In the genomic region with DNA sequence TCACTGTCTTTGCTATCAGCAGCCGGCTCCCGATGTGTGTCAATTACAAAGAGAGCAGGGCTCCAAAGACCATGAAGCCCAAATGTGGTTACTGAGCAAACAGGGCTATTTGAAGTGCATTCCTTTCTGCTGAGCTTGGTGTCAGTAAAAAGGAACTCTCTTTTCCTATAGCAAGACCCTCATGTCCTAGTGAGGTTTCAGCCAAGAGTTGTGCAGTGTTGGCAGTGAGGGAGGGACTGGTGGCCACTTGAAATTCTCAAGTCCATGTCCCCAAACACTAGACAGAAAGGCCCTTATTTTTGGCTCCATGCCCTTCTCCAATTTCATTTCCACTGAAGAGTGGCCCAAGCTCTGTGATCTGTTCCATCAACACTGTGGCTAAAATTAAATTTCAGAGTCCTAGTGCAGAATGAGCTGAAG, we compare ENCODE assay signal across 16 mouse cellular contexts.
DNase-seq lines count a peak whose midpoint lies in the region; ATAC-seq lines count a peak whose summit lies in the region.
"Had no signal": no experiment of that assay in that cellular context is flagged by ENCODE, and none has a peak within 500 bp of the region (broad histone marks: within the 10 kb centered on the region; RNA-seq: fewer than 3 reads in every experiment).

No protein-coding gene starts in this region.

- peak; percentile 60 for DNase-seq in Muller cell, postnatal 12 days (ENCODE audit: inconsistent ontology term)
- peak; percentile 5 for DNase-seq in gastrocnemius, postnatal 14 days
- DNase-seq in lung, postnatal 25 days (ENCODE audit: low spot score): peak; percentile 62
- DNase-seq in right cerebral cortex, postnatal 14 days: no peak
- DNase-seq in hindbrain, embryonic 14.5 days (ENCODE audit: low spot score): no peak
- DNase-seq in cerebellum, adult 8-10 months: no peak
- DNase-seq: cerebellum, postnatal 25 days; left cerebral cortex, postnatal 4 days; liver, postnatal 0 days; right cerebral cortex, postnatal 25 days; thymus, postnatal 36 days had no signal

- H3K27ac ChIP-seq in heart, embryonic 16.5 days (ENCODE audit: low read length): peak overlapping the region; percentile 91
- H3K27ac ChIP-seq in hindbrain, embryonic 14.5 days: no peak overlapping the region
- H3K27ac ChIP-seq: hindbrain, embryonic 12.5 days; stomach, embryonic 15.5 days had no signal

- H3K36me3 ChIP-seq in heart, embryonic 16.5 days (ENCODE audit: control insufficient read depth, insufficient read depth): no peaks in the 10 kb centered on the region
- no peaks in the 10 kb centered on the region for H3K36me3 ChIP-seq in hindbrain, embryonic 14.5 days (replicated peaks; ENCODE audit: control insufficient read depth, insufficient read depth)
- H3K36me3 ChIP-seq: hindbrain, embryonic 12.5 days; stomach, embryonic 15.5 days had no signal

- H3K4me2 ChIP-seq in heart, embryonic 16.5 days (ENCODE audit: low read depth, low read length): no peak overlapping the region
- H3K4me2 ChIP-seq in hindbrain, embryonic 14.5 days (replicated peaks): no peak overlapping the region
- H3K4me2 ChIP-seq: hindbrain, embryonic 12.5 days; stomach, embryonic 15.5 days had no signal

- peak; percentile 96 for ATAC-seq in heart, embryonic 16.5 days (replicated peaks; ENCODE audit: extremely low read depth, insufficient read depth, low FRiP score)
- ATAC-seq in hindbrain, embryonic 14.5 days (ENCODE audit: low FRiP score): no peak
- ATAC-seq: activated CD4-positive, CD25-positive, alpha-beta regulatory T cell, adult 4 months; liver, postnatal 0 days had no signal

- intact Hi-C loops in gastrocnemius, postnatal 14 days (cut with DNase I; ENCODE audit: low total_unique reads): no loop called here

- H3K4me1 ChIP-seq in heart, embryonic 16.5 days (ENCODE audit: control insufficient read depth, insufficient read depth, low read length): peaks cover 9% of the 10 kb centered on the region
- no peaks in the 10 kb centered on the region for H3K4me1 ChIP-seq in hindbrain, embryonic 14.5 days (replicated peaks; ENCODE audit: control insufficient read depth, insufficient read depth, low read length)
- H3K4me1 ChIP-seq: hindbrain, embryonic 12.5 days; stomach, embryonic 15.5 days had no signal

- no peaks in the 10 kb centered on the region for H3K27me3 ChIP-seq in heart, embryonic 16.5 days (ENCODE audit: control insufficient read depth, insufficient read depth, low read length)
- no peaks in the 10 kb centered on the region for H3K27me3 ChIP-seq in hindbrain, embryonic 14.5 days (ENCODE audit: control insufficient read depth, insufficient read depth, low read length)
- H3K27me3 ChIP-seq: hindbrain, embryonic 12.5 days; stomach, embryonic 15.5 days had no signal

- no peak overlapping the region for H3K4me3 ChIP-seq in heart, embryonic 16.5 days (ENCODE audit: low read length)
- no peak overlapping the region for H3K4me3 ChIP-seq in hindbrain, embryonic 14.5 days (replicated peaks; ENCODE audit: low read length)
- H3K4me3 ChIP-seq: erythroblast, embryonic 14.5 days; hindbrain, embryonic 12.5 days; stomach, embryonic 15.5 days had no signal

- H3K9me3 ChIP-seq in heart, embryonic 16.5 days (replicated peaks; ENCODE audit: control insufficient read depth, low read length): no peaks in the 10 kb centered on the region
- H3K9me3 ChIP-seq in hindbrain, embryonic 14.5 days (ENCODE audit: control insufficient read depth, low read length): no peaks in the 10 kb centered on the region
- H3K9me3 ChIP-seq: hindbrain, embryonic 12.5 days; stomach, embryonic 15.5 days had no signal

- no peak overlapping the region for H3K9ac ChIP-seq in heart, embryonic 16.5 days (ENCODE audit: low read length)
- no peak overlapping the region for H3K9ac ChIP-seq in hindbrain, embryonic 14.5 days
- H3K9ac ChIP-seq: hindbrain, embryonic 12.5 days; liver, postnatal 0 days; stomach, embryonic 15.5 days had no signal

- WGBS in heart, embryonic 16.5 days: 24% methylated on average over 2 of the region's 2 CpGs
- 80% methylated on average over 2 of the region's 2 CpGs for WGBS in hindbrain, embryonic 14.5 days

Comparison
In these comparisons a context has a peak if more than half of its experiments do, and no peak if none do; other contexts are left out.
1. DNase-seq: peak in Muller cell, postnatal 12 days (single experiment), gastrocnemius, postnatal 14 days (single experiment) and lung, postnatal 25 days (single experiment); none in right cerebral cortex, postnatal 14 days (single experiment), hindbrain, embryonic 14.5 days (single experiment) and cerebellum, adult 8-10 months (single experiment).